Mouse (Mus musculus) E14TG2a.4 (cell line): ENCODE data around the gene Mmrn2.

ENCODE experiments used
- CTCF ChIP-seq: conservative IDR thresholded peaks from 2 replicates; pipeline ENCODE4 v1.5.1; 2014; ENCODE audit warnings: low read length
- NANOG ChIP-seq: IDR thresholded peaks from 2 replicates; pipeline ENCODE4 v1.6.1; 2014; ENCODE audit warnings: borderline replicate concordance, low read length, mixed read lengths
- POU5F1 ChIP-seq: IDR thresholded peaks from 2 replicates; pipeline ENCODE4 v1.6.1; 2014; ENCODE audit warnings: low read length, borderline replicate concordance

DNA sequence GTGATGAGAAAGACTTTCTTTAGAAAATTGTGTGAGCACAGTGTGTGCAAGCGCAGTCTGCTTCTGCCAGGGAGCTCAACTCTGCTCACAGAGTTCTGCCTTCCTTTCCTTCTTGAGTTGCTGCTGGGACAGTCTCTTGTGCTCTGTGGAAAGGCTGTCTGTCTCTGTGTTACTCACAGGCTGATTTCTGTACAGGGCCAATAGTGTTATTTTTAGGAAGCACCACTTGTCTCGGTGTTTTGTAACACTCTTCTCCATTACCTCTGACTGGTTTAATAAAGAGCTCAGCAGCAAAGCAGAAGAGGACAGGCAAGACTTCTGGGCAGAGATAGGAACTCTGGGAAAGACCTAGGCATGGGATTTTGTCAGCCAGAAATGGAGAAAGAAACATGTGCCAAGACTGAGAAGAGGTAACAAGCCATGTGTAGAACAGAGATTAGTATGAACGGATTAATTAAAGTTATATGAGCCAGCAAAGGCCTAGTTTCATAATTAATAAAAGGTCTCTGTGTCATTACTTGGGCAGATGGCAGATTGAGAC lies 65.3 kb downstream of the Mmrn2 start:
- TF ChIP-seq CTCF (no peak), POU5F1 (no peak), NANOG (no peak)
